Mouse (Mus musculus) lung, postnatal 0 days (tissue): ENCODE results near the gene Scn4a.

Source experiments
- CTCF ChIP-seq: IDR thresholded peaks from 2 replicates; pipeline ENCODE4 v1.5.1; 2016; ENCODE audit warnings: antibody characterized with exemption, mild to moderate bottlenecking
- EP300 ChIP-seq: IDR thresholded peaks from 2 replicates; pipeline ENCODE4 v1.6.1; 2016; ENCODE audit warnings: antibody characterized with exemption, mild to moderate bottlenecking, control low read depth

- TF ChIP-seq CTCF, result no peak
- TF ChIP-seq EP300, result no peak
Observed at GRCm38 (mm10) chr11:106351941-106352340, 1.1 kb downstream of the Scn4a start.
